Mouse (Mus musculus) hindbrain, embryonic 14.5 days (tissue): Measurements from ENCODE around the gene Gnl3. TPM values are rescaled to one million over a fixed set of nuclear protein-coding genes. Genes with fewer than 3 reads are reported as not detected.

Source experiments
- ATAC-seq: fragments of 200-750 bp; cut with Nextera tagmentation; 2 replicates; pipeline ENCODE4 v1.8.0; 2017; ENCODE audit warnings: moderate number of reproducible peaks, mild to moderate bottlenecking, moderate TSS enrichment, moderate library complexity; ENCODE audit not compliant: low FRiP score
- DNase-seq: peaks from one replicate; pipeline ENCODE4 v3.0.0-alpha.2; 2015; ENCODE audit warnings: low spot score
- H3K27ac ChIP-seq: fragments of 300-500 bp; sonication (generic); 2 replicates; pipeline ENCODE4 v1.5.1; 2014; ENCODE audit warnings: mild to moderate bottlenecking, moderate library complexity
- H3K27me3 ChIP-seq: fragments of 300-500 bp; sonication (generic); 2 replicates; pipeline ENCODE4 v1.6.1; 2014; ENCODE audit warnings: mild to moderate bottlenecking, low read length, mixed read lengths; ENCODE audit not compliant: control insufficient read depth, insufficient read depth
- H3K36me3 ChIP-seq: fragments of 300-500 bp; sonication (generic); replicated peaks from 2 replicates; pipeline ENCODE4 v1.6.1; 2014; ENCODE audit not compliant: control insufficient read depth, insufficient read depth
- H3K4me1 ChIP-seq: fragments of 300-500 bp; sonication (generic); replicated peaks from 2 replicates; pipeline ENCODE4 v1.6.1; 2014; ENCODE audit warnings: antibody characterized with exemption, low read length, mixed read lengths; ENCODE audit not compliant: control insufficient read depth, insufficient read depth
- H3K4me2 ChIP-seq: fragments of 300-500 bp; sonication (generic); replicated peaks from 2 replicates; pipeline ENCODE4 v1.6.1; 2014; ENCODE audit warnings: mild to moderate bottlenecking, moderate library complexity
- H3K4me3 ChIP-seq: fragments of 300-500 bp; sonication (generic); replicated peaks from 2 replicates; pipeline ENCODE4 v1.5.1; 2014; ENCODE audit warnings: mild to moderate bottlenecking, low read length
- H3K9ac ChIP-seq: fragments of 300-500 bp; sonication (generic); 2 replicates; pipeline ENCODE4 v1.6.1; 2014
- H3K9me3 ChIP-seq: fragments of 300-500 bp; sonication (generic); 2 replicates; pipeline ENCODE4 v1.6.1; 2016; ENCODE audit warnings: low read length; ENCODE audit not compliant: control insufficient read depth
- WGBS: fragments of 180-500 bp; shearing (Covaris S2); extraction: QIAGEN DNeasy Blood & Tissue Kit; methylation state at CpG from one replicate; pipeline ENCODE4 v1.1.7; 2014; 5-methylcytosine and 5-hydroxymethylcytosine counted together
- polyA plus RNA-seq: library from polyadenylated mRNA; unstranded; fragments of >200 nt; fragmentation: Nextera tagmentation; extraction: Ambion mirVana; gene quantifications from 2 replicates; pipeline ENCODE4 v1.2.1, GENCODE M21; 2014

Gene Gnl3
- polyA plus RNA-seq, 1 experiment from 2014 or later, result 43.2 TPM

GRCm38 (mm10) chr14:31013928-31014327 is 5.0 kb downstream of the Gnl3 start:
- H3K36me3 ChIP-seq, result peaks cover 87% of the 10 kb centered on the region
- no peak overlapping the region for H3K27ac ChIP-seq
- no peak overlapping the region for H3K4me3 ChIP-seq
- no peaks in the 10 kb centered on the region for H3K9me3 ChIP-seq
- no peaks in the 10 kb centered on the region for H3K27me3 ChIP-seq
- H3K4me1 ChIP-seq, result peaks cover 9% of the 10 kb centered on the region; the same call in 1 of the 2 replicates
- WGBS, result 92% methylated on average over 2 of the region's 2 CpGs
- no peak overlapping the region for H3K9ac ChIP-seq
- H3K4me2 ChIP-seq, result no peak overlapping the region
- ATAC-seq, result no peak
- no peak for DNase-seq

GRCm38 (mm10) chr14:31011588-31011987 is 7.4 kb downstream of the Gnl3 start:
- Histone ChIP-seq H3K9me3 (no peaks in the 10 kb centered on the region), H3K9ac (no peak overlapping the region), H3K27ac (no peak overlapping the region), H3K27me3 (no peaks in the 10 kb centered on the region), H3K4me3 (no peak overlapping the region), H3K4me2 (no peak overlapping the region), H3K36me3 (peaks cover 95% of the 10 kb centered on the region), H3K4me1 (no peaks in the 10 kb centered on the region)
- ATAC-seq, result no peak
- no peak for DNase-seq
- 95% methylated on average over 3 of the region's 3 CpGs for WGBS

DNA sequence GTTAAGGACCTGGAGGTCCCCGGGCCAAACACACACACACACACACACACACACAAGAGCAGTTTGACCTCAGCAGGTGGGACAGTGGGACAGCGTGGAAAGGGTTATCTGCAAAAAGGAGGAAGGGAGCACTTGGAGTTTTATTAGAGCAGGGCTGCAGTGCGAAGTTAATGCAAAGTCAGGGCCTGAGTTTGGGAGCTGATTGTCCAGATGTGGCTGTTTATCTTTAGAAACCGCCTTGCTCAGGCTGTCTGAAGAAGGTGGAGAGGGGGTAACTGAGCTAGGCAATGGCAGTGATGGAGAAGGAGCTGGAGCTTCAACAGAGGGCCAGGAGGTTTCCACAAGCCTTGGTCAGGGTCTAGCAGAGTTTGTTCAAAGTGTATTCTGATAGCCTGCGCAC is 12.2 kb downstream of the Gnl3 start:
- Histone ChIP-seq H3K27me3 (no peaks in the 10 kb centered on the region), H3K4me3 (no peak overlapping the region), H3K4me1 (peaks cover 8% of the 10 kb centered on the region), H3K9me3 (no peaks in the 10 kb centered on the region), H3K9ac (no peak overlapping the region), H3K36me3 (peaks cover 47% of the 10 kb centered on the region), H3K27ac (no peak overlapping the region), H3K4me2 (no peak overlapping the region)
- DNase-seq (no peak), ATAC-seq (no peak)
- WGBS, result 86% methylated on average over 5 of the region's 5 CpGs

GRCm38 (mm10) chr14:31004527-31004926 is 14.4 kb downstream of the Gnl3 start:
- peaks cover 25% of the 10 kb centered on the region for H3K36me3 ChIP-seq
- DNase-seq (no peak), ATAC-seq (no peak)
- no peak overlapping the region for H3K4me3 ChIP-seq
- peaks cover 16% of the 10 kb centered on the region for H3K4me1 ChIP-seq
- no peak overlapping the region for H3K9ac ChIP-seq
- no peak overlapping the region for H3K27ac ChIP-seq
- H3K9me3 ChIP-seq, result no peaks in the 10 kb centered on the region
- H3K4me2 ChIP-seq, result no peak overlapping the region
- 92% methylated on average over 2 of the region's 2 CpGs for WGBS
- no peaks in the 10 kb centered on the region for H3K27me3 ChIP-seq

GRCm38 (mm10) chr14:31001307-31002205 is 17.4 kb downstream of the Gnl3 start, which contains the start of the genes Glt8d1 and Spcs1:
Glt8d1 (plus strand) TSS chr14:31001400.
Spcs1 (minus strand) TSS chr14:31001672.
- H3K4me1 ChIP-seq, result peaks cover 16% of the 10 kb centered on the region
- DNase-seq (peak; percentile 77), ATAC-seq (peak; percentile 94)
- H3K4me3 ChIP-seq, result peak within 1 kb of the TSS; percentile 71
- H3K36me3 ChIP-seq, result peaks cover 18% of the 10 kb centered on the region
- no peaks in the 10 kb centered on the region for H3K27me3 ChIP-seq
- H3K9me3 ChIP-seq, result no peaks in the 10 kb centered on the region
- H3K4me2 ChIP-seq, result peak within 1 kb of the TSS; percentile 48
- under 1% methylated on average over 82 of the region's 84 CpGs for WGBS
- peak within 1 kb of the TSS; percentile 92 for H3K9ac ChIP-seq
- H3K27ac ChIP-seq, result peak within 1 kb of the TSS; percentile 93

GRCm38 (mm10) chr14:31000816-31001306 is 18.1 kb downstream of the Gnl3 start:
- no peak for DNase-seq
- Histone ChIP-seq H3K9me3 (no peaks in the 10 kb centered on the region), H3K4me1 (peaks cover 16% of the 10 kb centered on the region), H3K9ac (peak overlapping the region; percentile 92), H3K4me2 (peak overlapping the region; percentile 48), H3K4me3 (peak overlapping the region; percentile 71), H3K27me3 (no peaks in the 10 kb centered on the region), H3K27ac (peak overlapping the region; percentile 93), H3K36me3 (peaks cover 18% of the 10 kb centered on the region)
- 0% methylated on average over 21 of the region's 21 CpGs for WGBS
- peak; percentile 21; the same call in 1 of the 2 replicates for ATAC-seq

GRCm38 (mm10) chr14:31000356-31000755 is 18.6 kb downstream of the Gnl3 start:
- Histone ChIP-seq H3K4me2 (peak overlapping the region; percentile 48), H3K27ac (no peak overlapping the region), H3K4me1 (peaks cover 16% of the 10 kb centered on the region), H3K4me3 (peak overlapping the region; percentile 71), H3K9me3 (no peaks in the 10 kb centered on the region), H3K27me3 (no peaks in the 10 kb centered on the region), H3K9ac (peak overlapping the region; percentile 92), H3K36me3 (peaks cover 18% of the 10 kb centered on the region)
- ATAC-seq (no peak), DNase-seq (no peak)
- 66% methylated on average over 10 of the region's 10 CpGs for WGBS

DNA sequence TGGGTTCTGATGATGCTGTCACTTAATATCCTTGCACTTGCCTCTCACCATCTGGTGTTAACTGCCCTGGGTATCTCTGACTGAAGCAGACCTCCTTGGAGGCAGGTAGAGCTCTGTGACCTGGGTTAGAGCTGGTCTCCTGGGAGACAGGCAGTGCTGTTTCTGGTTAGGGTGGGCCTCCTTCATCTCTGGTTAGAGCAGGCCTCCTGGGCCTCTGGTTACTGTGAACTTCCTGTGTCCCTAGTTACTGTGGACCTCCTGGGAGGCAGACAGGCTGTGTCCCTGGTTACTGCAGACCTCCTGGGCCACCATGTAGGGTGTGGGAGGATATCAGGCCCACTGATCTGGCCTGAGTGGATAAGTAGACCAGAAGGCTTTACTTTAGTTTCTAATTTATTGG is 22.5 kb downstream of the Gnl3 start:
- Histone ChIP-seq H3K36me3 (peaks cover 23% of the 10 kb centered on the region), H3K4me2 (no peak overlapping the region), H3K27ac (no peak overlapping the region), H3K27me3 (no peaks in the 10 kb centered on the region), H3K9me3 (no peaks in the 10 kb centered on the region), H3K9ac (no peak overlapping the region), H3K4me1 (peaks cover 8% of the 10 kb centered on the region), H3K4me3 (no peak overlapping the region)
- ATAC-seq (no peak), DNase-seq (no peak)

DNA sequence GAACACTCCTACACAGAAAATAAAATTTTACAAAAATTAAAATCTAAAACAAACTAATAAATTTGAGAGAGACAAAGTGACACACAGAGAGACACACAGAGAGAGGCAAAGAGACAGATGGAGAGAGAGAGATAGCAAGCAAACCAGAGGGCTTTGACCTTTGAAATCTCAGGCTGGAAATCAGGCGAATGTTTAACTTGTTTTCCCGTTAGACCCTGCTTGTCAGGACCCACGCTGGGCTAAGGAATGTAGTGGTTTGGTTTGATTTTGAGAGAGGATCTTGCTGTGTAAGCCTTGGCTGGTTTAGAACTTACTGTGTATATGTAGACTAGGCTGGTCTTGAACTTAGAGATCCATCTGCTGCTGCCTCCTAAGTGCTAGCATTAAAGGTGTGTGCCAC is 42.7 kb downstream of the Gnl3 start:
- Histone ChIP-seq H3K4me2 (no peak overlapping the region), H3K9ac (no peak overlapping the region), H3K27me3 (no peaks in the 10 kb centered on the region), H3K36me3 (peaks cover 69% of the 10 kb centered on the region), H3K4me3 (no peak overlapping the region), H3K9me3 (no peaks in the 10 kb centered on the region), H3K27ac (no peak overlapping the region), H3K4me1 (no peaks in the 10 kb centered on the region)
- ATAC-seq (no peak), DNase-seq (no peak)
- 77% methylated on average over 3 of the region's 3 CpGs for WGBS
